In genomic region chr9:64773936-64774335, GRCm38 (mm10) we compare ENCODE assay signal across 8 mouse cellular contexts. TPM values are rescaled to one million over a fixed set of nuclear protein-coding genes. Genes with fewer than 3 reads are reported as not detected.
DNase-seq lines count a peak whose midpoint lies in the region; ATAC-seq and TF ChIP-seq lines count a peak whose summit lies in the region.

No protein-coding gene starts in this region.

- no peak overlapping the region for H3K4me3 ChIP-seq in heart, adult 2 months
- no peak overlapping the region for H3K4me3 ChIP-seq in lung, adult 2 months (replicated peaks; ENCODE audit: extremely low read depth, low read depth, low read length)
- no peak overlapping the region for H3K4me3 ChIP-seq in hindbrain, embryonic 11.5 days (ENCODE audit: low read depth, low read length)
- no peak overlapping the region for H3K4me3 ChIP-seq in neural tube, embryonic 15.5 days (replicated peaks)

- TF ChIP-seq EP300 in heart, adult 2 months (IDR thresholded peaks at IDR 0.05; ENCODE audit: insufficient read depth, low read depth, low read length): no peak

- peak; percentile 43 for TF ChIP-seq CTCF in heart, adult 2 months (IDR thresholded peaks at IDR 0.05)
- TF ChIP-seq CTCF in lung, adult 2 months (IDR thresholded peaks at IDR 0.05; ENCODE audit: insufficient read depth, low read length): no peak

- H3K9me3 ChIP-seq in hindbrain, embryonic 11.5 days (ENCODE audit: control insufficient read depth, low read length): no peaks in the 10 kb centered on the region
- no peaks in the 10 kb centered on the region for H3K9me3 ChIP-seq in neural tube, embryonic 15.5 days (replicated peaks)

- H3K4me2 ChIP-seq in hindbrain, embryonic 11.5 days (replicated peaks; ENCODE audit: low read depth, low read length): no peak overlapping the region
- H3K4me2 ChIP-seq in neural tube, embryonic 15.5 days: no peak overlapping the region

- H3K4me1 ChIP-seq in heart, adult 2 months (ENCODE audit: control insufficient read depth, insufficient read depth, low read length): peaks cover 4% of the 10 kb centered on the region
- H3K4me1 ChIP-seq in lung, adult 2 months (ENCODE audit: control insufficient read depth, insufficient read depth, low read length): no peaks in the 10 kb centered on the region
- H3K4me1 ChIP-seq in hindbrain, embryonic 11.5 days (replicated peaks; ENCODE audit: control insufficient read depth, insufficient read depth, low read length): no peaks in the 10 kb centered on the region
- peaks cover 14% of the 10 kb centered on the region for H3K4me1 ChIP-seq in neural tube, embryonic 15.5 days

- ATAC-seq in hindbrain, embryonic 11.5 days (ENCODE audit: low FRiP score): no peak
- no peak for ATAC-seq in neural tube, embryonic 15.5 days (ENCODE audit: low FRiP score)

- no peak for DNase-seq in heart, adult 2 months
- no peak for DNase-seq in heart, adult 8-10 months (ENCODE audit: low spot score)
- peak; percentile 32 for DNase-seq in lung, postnatal 36 days
- DNase-seq in lung, adult 2 months: no peak
- no peak for DNase-seq in hindbrain, embryonic 11.5 days (ENCODE audit: low spot score)
- no peak for DNase-seq in adrenal gland, adult 18-20 months (ENCODE audit: low spot score in 2 of 2)
- DNase-seq in adrenal gland, postnatal 36 days: no peak

- intact Hi-C loops in heart, adult 2 months (cut with DNase I): loop anchor here (5.0 kb wide), 1 partner anchor 382 kb away; no protein-coding TSS in a partner anchor

- H3K27me3 ChIP-seq in heart, adult 2 months (ENCODE audit: control insufficient read depth, insufficient read depth, low read length): no peaks in the 10 kb centered on the region
- H3K27me3 ChIP-seq in hindbrain, embryonic 11.5 days (ENCODE audit: control insufficient read depth, insufficient read depth, low read length): no peaks in the 10 kb centered on the region
- no peaks in the 10 kb centered on the region for H3K27me3 ChIP-seq in neural tube, embryonic 15.5 days (replicated peaks)

- H3K27ac ChIP-seq in heart, adult 2 months: peak overlapping the region; percentile 43
- H3K27ac ChIP-seq in hindbrain, embryonic 11.5 days (ENCODE audit: low read depth, low read length): peak overlapping the region; percentile 19
- peak overlapping the region; percentile 74 for H3K27ac ChIP-seq in neural tube, embryonic 15.5 days (replicated peaks)

- H3K36me3 ChIP-seq in heart, adult 2 months (ENCODE audit: control insufficient read depth, insufficient read depth, low read length): no peaks in the 10 kb centered on the region
- no peaks in the 10 kb centered on the region for H3K36me3 ChIP-seq in hindbrain, embryonic 11.5 days (ENCODE audit: control insufficient read depth, insufficient read depth, low read length)
- no peaks in the 10 kb centered on the region for H3K36me3 ChIP-seq in neural tube, embryonic 15.5 days

- TF ChIP-seq POLR2A in heart, adult 2 months (IDR thresholded peaks at IDR 0.05; ENCODE audit: insufficient read depth, low read depth, low read length): no peak
- no peak for TF ChIP-seq POLR2A in lung, adult 2 months (IDR thresholded peaks at IDR 0.05; ENCODE audit: borderline replicate concordance, extremely low read depth, low read depth, low read length)

- H3K9ac ChIP-seq in heart, adult 2 months (ENCODE audit: low read depth, low read length): no peak overlapping the region
- 0 out of 2 replicates have a peak overlapping the region, but pooled peaks have one; percentile 17 for H3K9ac ChIP-seq in hindbrain, embryonic 11.5 days (ENCODE audit: low read depth, low read length)
- no peak overlapping the region for H3K9ac ChIP-seq in neural tube, embryonic 15.5 days (replicated peaks)

- no peaks in the 10 kb centered on the region for H3K79me2 ChIP-seq in heart, adult 2 months (replicated peaks; ENCODE audit: control insufficient read depth, insufficient read depth, low read length)

- 66% methylated on average over 4 of the region's 4 CpGs for WGBS in heart, adult 2 months
- WGBS in lung, adult 2 months: 58% methylated on average over 4 of the region's 4 CpGs
- WGBS in hindbrain, embryonic 11.5 days: 61% methylated on average over 4 of the region's 4 CpGs
- WGBS in neural tube, embryonic 15.5 days: 59% methylated on average over 4 of the region's 4 CpGs

RNA-seq across cellular contexts. Expression of gene Rab11a, which starts 36.4 kb away (rescaled TPM):
- total RNA-seq in heart, adult 2 months (2021): 100 to 1,000 TPM; 154 to 162 TPM
- polyA plus RNA-seq in heart, adult 2 months (2012; rRNA removed): 79.0 and 140 TPM in 2 replicates
- total RNA-seq in heart, adult 8-10 months (2022): 100 to 1,000 TPM; 150 to 183 (median 162) TPM
- polyA plus RNA-seq in lung, adult 2 months (2012; rRNA removed): 74.4 and 109 TPM in 2 replicates
- 322 and 331 TPM in 2 replicates for polyA plus RNA-seq in hindbrain, embryonic 11.5 days (2014; fragmentation: Nextera tagmentation; extraction: Ambion mirVana)
- 398 and 419 TPM in 2 replicates for polyA plus RNA-seq in neural tube, embryonic 15.5 days (2015; fragmentation: Nextera tagmentation; extraction: Ambion mirVana)
- total RNA-seq in adrenal gland, adult 18-20 months (2021): 100 to 1,000 TPM; 218 to 290 TPM
- 100 to 1,000 TPM; 266 to 324 TPM for total RNA-seq in adrenal gland, postnatal 36 days (2021)

RNA-seq across cellular contexts. Expression of gene Dennd4a, which starts 37.2 kb away (rescaled TPM):
- total RNA-seq in heart, adult 2 months (2021): 10 to 100 TPM in 1 of 2 experiments, 1 to 10 TPM in 1; 6.8 to 10.2 TPM
- 4.5 and 6.0 TPM in 2 replicates for polyA plus RNA-seq in heart, adult 2 months (2012; rRNA removed)
- 1 to 10 TPM; 5.7 to 8.5 (median 6.3) TPM for total RNA-seq in heart, adult 8-10 months (2022)
- polyA plus RNA-seq in lung, adult 2 months (2012; rRNA removed): 9.0 and 16.5 TPM in 2 replicates
- polyA plus RNA-seq in hindbrain, embryonic 11.5 days (2014; fragmentation: Nextera tagmentation; extraction: Ambion mirVana): 10.1 and 12.0 TPM in 2 replicates
- 9.0 and 10.2 TPM in 2 replicates for polyA plus RNA-seq in neural tube, embryonic 15.5 days (2015; fragmentation: Nextera tagmentation; extraction: Ambion mirVana)
- 10 to 100 TPM; 15.9 to 18.9 TPM for total RNA-seq in adrenal gland, adult 18-20 months (2021)
- 10 to 100 TPM; 18.1 to 19.9 TPM for total RNA-seq in adrenal gland, postnatal 36 days (2021)

Comparison
In these comparisons a context has a peak if more than half of its experiments do, and no peak if none do; other contexts are left out.
1. H3K27ac ChIP-seq: peak in every context shown above with its lines; median percentile 74 in neural tube, embryonic 15.5 days; 43 in heart, adult 2 months; 19 in hindbrain, embryonic 11.5 days.